Mouse (Mus musculus) heart, postnatal 4 days (tissue): ENCODE results near the gene Fam229a. TPM values are rescaled to one million over a fixed set of nuclear protein-coding genes. Genes with fewer than 3 reads are reported as not detected.
"Not testable (repeated sequence)": the region's sequence is repeated elsewhere in the genome, so short reads cannot be mapped to it uniquely, and the experiment has no call there.

Source experiments
- DNase-seq: peaks from one replicate; pipeline ENCODE4 v3.0.0; 2021
- total RNA-seq, 2 experiments: library from RNA; stranded (reverse); gene quantifications; 2 replicates each; pipeline ENCODE4 v1.2.3; 2021

The Fam229a gene
- not detected for total RNA-seq

GRCm38 (mm10) chr4:129490972-129491880 lies at the start of gene Fam229a, which contains the start of gene Tssk3:
Fam229a (plus strand) TSS chr4:129491190.
Tssk3 (minus strand) TSS chr4:129491022.
- no peak for DNase-seq

- no peak for DNase-seq
These were observed 43.6 kb upstream of the Fam229a start for GRCm38 (mm10) chr4:129447360-129447759.

- no peak for DNase-seq
These were observed 43.0 kb upstream of the Fam229a start for GRCm38 (mm10) chr4:129447778-129448563.

GRCm38 (mm10) chr4:129448713-129449112 lies 42.3 kb upstream of the Fam229a start:
- no peak for DNase-seq

- no peak for DNase-seq
These were observed 40.1 kb upstream of the Fam229a start for GRCm38 (mm10) chr4:129450851-129451250.

GRCm38 (mm10) chr4:129451471-129452169 lies 39.4 kb upstream of the Fam229a start:
- no peak for DNase-seq

- DNase-seq = peak; percentile 69
These were observed 35.7 kb upstream of the Fam229a start for GRCm38 (mm10) chr4:129455265-129455664.

- no peak for DNase-seq
These were observed 34.9 kb upstream of the Fam229a start for GRCm38 (mm10) chr4:129456126-129456525.

GRCm38 (mm10) chr4:129457311-129457710 lies 33.7 kb upstream of the Fam229a start:
- DNase-seq = not testable (repeated sequence)

GRCm38 (mm10) chr4:129459726-129460125 lies 31.3 kb upstream of the Fam229a start:
- no peak for DNase-seq

- no peak for DNase-seq
These were observed 30.2 kb upstream of the Fam229a start for GRCm38 (mm10) chr4:129460827-129461182.

- peak; percentile 100 for DNase-seq
These were observed 29.6 kb upstream of the Fam229a start, which contains the start of gene Bsdc1 for GRCm38 (mm10) chr4:129461183-129461960. Bsdc1 (plus strand) TSS chr4:129461581.

GRCm38 (mm10) chr4:129462118-129462517 lies 28.9 kb upstream of the Fam229a start:
- no peak for DNase-seq

- no peak for DNase-seq
These were observed 27.6 kb upstream of the Fam229a start for GRCm38 (mm10) chr4:129463097-129464059.

GRCm38 (mm10) chr4:129464286-129464815 lies 26.6 kb upstream of the Fam229a start:
- DNase-seq = no peak

GRCm38 (mm10) chr4:129476047-129476446 lies 14.9 kb upstream of the Fam229a start:
- DNase-seq = no peak

- no peak for DNase-seq
These were observed 11.1 kb upstream of the Fam229a start for GRCm38 (mm10) chr4:129479863-129480262.

- DNase-seq = no peak
These were observed 9.9 kb upstream of the Fam229a start for GRCm38 (mm10) chr4:129481090-129481489.

- DNase-seq = no peak
These were observed 3.7 kb downstream of the Fam229a start for GRCm38 (mm10) chr4:129494681-129495080.
